Mouse (Mus musculus) granulocyte monocyte progenitor cell, adult 5-6 weeks (primary cell): Measurements from ENCODE around the gene Hist1h4a. TPM values are rescaled to one million over a fixed set of nuclear protein-coding genes. Genes with fewer than 3 reads are reported as not detected.

ENCODE experiments used
- ATAC-seq: replicated peaks from 2 replicates; pipeline ENCODE4 v1.8.0; 2016; ENCODE audit warnings: mild to moderate bottlenecking, moderate TSS enrichment, inconsistent platforms; ENCODE audit not compliant: poor library complexity, severe bottlenecking
- total RNA-seq, 2 experiments: library from RNA; stranded (forward) in 1 of 2; stranded (reverse) in 1 of 2; fragments of 200-712, 200-1000 nt in 1 of 2; fragments of >200 nt in 1 of 2; fragmentation: Nextera tagmentation in 1 of 2; gene quantifications; 2 replicates each; pipeline ENCODE4 v1.2.3; 2014 to 2017

The Hist1h4a gene
- total RNA-seq, 2 experiments from 2014 or later = 9.3 to 657 TPM

- ATAC-seq = no peak
Measured at GRCm38 (mm10) chr13:23717176-23717575, 43.9 kb downstream of the Hist1h4a start.

GRCm38 (mm10) chr13:23716261-23717042 is 44.6 kb downstream of the Hist1h4a start:
- ATAC-seq = peak; percentile 57

Other genes starting within 250 kb of the Hist1h4a start
Only the 30 nearest of the 37 such genes appear.
- gene Hist1h1d, start 208.0 kb downstream of the Hist1h4a start, total RNA-seq (2014; fragmentation: Nextera tagmentation) = 13.1 and 13.2 TPM in 2 replicates
- gene Hist1h1d, start 208.0 kb downstream of the Hist1h4a start, total RNA-seq (2017) = 109 and 113 TPM in 2 replicates
- 27.2 and 37.9 TPM in 2 replicates for gene Hist1h3e, start 198.9 kb downstream of the Hist1h4a start, total RNA-seq (2014; fragmentation: Nextera tagmentation)
- 218 and 293 TPM in 2 replicates for gene Hist1h3e, start 198.9 kb downstream of the Hist1h4a start, total RNA-seq (2017)
- gene Hist1h2ae, start 190.0 kb downstream of the Hist1h4a start, total RNA-seq (2014; fragmentation: Nextera tagmentation) = 5.5 and 7.4 TPM in 2 replicates
- gene Hist1h2ae, start 190.0 kb downstream of the Hist1h4a start, total RNA-seq (2017) = 405 and 464 TPM in 2 replicates
- gene Hist1h2bg, start 189.8 kb downstream of the Hist1h4a start, total RNA-seq (2014; fragmentation: Nextera tagmentation) = 160 and 268 TPM in 2 replicates
- gene Hist1h2bg, start 189.8 kb downstream of the Hist1h4a start, total RNA-seq (2017) = 1,365 and 1,429 TPM in 2 replicates
- gene Hist1h2bf, start 187.0 kb downstream of the Hist1h4a start, total RNA-seq (2014; fragmentation: Nextera tagmentation) = 148 and 188 TPM in 2 replicates
- 453 and 461 TPM in 2 replicates for gene Hist1h2bf, start 187.0 kb downstream of the Hist1h4a start, total RNA-seq (2017)
- gene Hist1h2ad, start 186.8 kb downstream of the Hist1h4a start, total RNA-seq (2014; fragmentation: Nextera tagmentation) = not detected in 2 replicates
- 685 and 1,721 TPM in 2 replicates for gene Hist1h2ad, start 186.8 kb downstream of the Hist1h4a start, total RNA-seq (2017)
- gene Hist1h3d, start 185.5 kb downstream of the Hist1h4a start, total RNA-seq (2014; fragmentation: Nextera tagmentation) = 52.8 and 62.0 TPM in 2 replicates
- 83.5 and 136 TPM in 2 replicates for gene Hist1h3d, start 185.5 kb downstream of the Hist1h4a start, total RNA-seq (2017)
- 116 and 278 TPM in 2 replicates for gene Hist1h4d, start 179.6 kb downstream of the Hist1h4a start, total RNA-seq (2014; fragmentation: Nextera tagmentation)
- 929 and 1,118 TPM in 2 replicates for gene Hist1h4d, start 179.6 kb downstream of the Hist1h4a start, total RNA-seq (2017)
- gene Hist1h2be, start 140.1 kb downstream of the Hist1h4a start, total RNA-seq (2014; fragmentation: Nextera tagmentation) = 16.4 and 17.5 TPM in 2 replicates
- gene Hist1h2be, start 140.1 kb downstream of the Hist1h4a start, total RNA-seq (2017) = 82.4 and 146 TPM in 2 replicates
- 111 and 199 TPM in 2 replicates for gene Hist1h1e, start 138.7 kb downstream of the Hist1h4a start, total RNA-seq (2014; fragmentation: Nextera tagmentation)
- gene Hist1h1e, start 138.7 kb downstream of the Hist1h4a start, total RNA-seq (2017) = 255 and 282 TPM in 2 replicates
- 2.4 and 4.1 TPM in 2 replicates for gene Hist1h2ac, start 77.3 kb downstream of the Hist1h4a start, total RNA-seq (2014; fragmentation: Nextera tagmentation)
- 173 TPM in 2 replicates for gene Hist1h2ac, start 77.3 kb downstream of the Hist1h4a start, total RNA-seq (2017)
- gene Hist1h2bc, start 77.0 kb downstream of the Hist1h4a start, total RNA-seq (2014; fragmentation: Nextera tagmentation) = 57.7 and 70.7 TPM in 2 replicates
- gene Hist1h2bc, start 77.0 kb downstream of the Hist1h4a start, total RNA-seq (2017) = 274 and 374 TPM in 2 replicates
- not detected in 2 replicates for gene Hist1h1t, start 65.4 kb downstream of the Hist1h4a start, total RNA-seq (2014; fragmentation: Nextera tagmentation)
- 1.0 TPM in 1 of 2 replicates, not detected in the other for gene Hist1h1t, start 65.4 kb downstream of the Hist1h4a start, total RNA-seq (2017)
- gene Hist1h4c, start 62.8 kb downstream of the Hist1h4a start, total RNA-seq (2014; fragmentation: Nextera tagmentation) = 14.3 and 82.6 TPM in 2 replicates
- 308 and 366 TPM in 2 replicates for gene Hist1h4c, start 62.8 kb downstream of the Hist1h4a start, total RNA-seq (2017)
- 7.9 and 19.9 TPM in 2 replicates for gene Hfe, start 50.4 kb downstream of the Hist1h4a start, total RNA-seq (2014; fragmentation: Nextera tagmentation)
- gene Hfe, start 50.4 kb downstream of the Hist1h4a start, total RNA-seq (2017) = 7.6 and 9.7 TPM in 2 replicates
- 61.8 and 110 TPM in 2 replicates for gene Hist1h1c, start 22.4 kb downstream of the Hist1h4a start, total RNA-seq (2014; fragmentation: Nextera tagmentation)
- gene Hist1h1c, start 22.4 kb downstream of the Hist1h4a start, total RNA-seq (2017) = 737 and 810 TPM in 2 replicates
- 24.5 and 38.0 TPM in 2 replicates for gene Hist1h3c, start 15.6 kb downstream of the Hist1h4a start, total RNA-seq (2014; fragmentation: Nextera tagmentation)
- gene Hist1h3c, start 15.6 kb downstream of the Hist1h4a start, total RNA-seq (2017) = 507 and 886 TPM in 2 replicates
- 155 and 176 TPM in 2 replicates for gene Hist1h2bb, start 14.5 kb downstream of the Hist1h4a start, total RNA-seq (2014; fragmentation: Nextera tagmentation)
- 3,446 and 3,529 TPM in 2 replicates for gene Hist1h2bb, start 14.5 kb downstream of the Hist1h4a start, total RNA-seq (2017)
- 9.2 and 31.4 TPM in 2 replicates for gene Hist1h2ab, start 10.1 kb downstream of the Hist1h4a start, total RNA-seq (2014; fragmentation: Nextera tagmentation)
- gene Hist1h2ab, start 10.1 kb downstream of the Hist1h4a start, total RNA-seq (2017) = 1,996 and 2,074 TPM in 2 replicates
- gene Hist1h3b, start 9.0 kb downstream of the Hist1h4a start, total RNA-seq (2014; fragmentation: Nextera tagmentation) = 92.5 and 158 TPM in 2 replicates
- 628 and 657 TPM in 2 replicates for gene Hist1h3b, start 9.0 kb downstream of the Hist1h4a start, total RNA-seq (2017)
- gene Hist1h4b, start 4.2 kb downstream of the Hist1h4a start, total RNA-seq (2014; fragmentation: Nextera tagmentation) = 70.4 and 87.8 TPM in 2 replicates
- gene Hist1h4b, start 4.2 kb downstream of the Hist1h4a start, total RNA-seq (2017) = 487 and 745 TPM in 2 replicates
- 33.7 and 64.5 TPM in 2 replicates for gene Hist1h3a, start 1.2 kb upstream of the Hist1h4a start, total RNA-seq (2014; fragmentation: Nextera tagmentation)
- 287 and 376 TPM in 2 replicates for gene Hist1h3a, start 1.2 kb upstream of the Hist1h4a start, total RNA-seq (2017)
- 143 and 207 TPM in 2 replicates for gene Hist1h1a, start 2.4 kb upstream of the Hist1h4a start, total RNA-seq (2014; fragmentation: Nextera tagmentation)
- 1,974 and 2,146 TPM in 2 replicates for gene Hist1h1a, start 2.4 kb upstream of the Hist1h4a start, total RNA-seq (2017)
- gene Trim38, start 8.7 kb upstream of the Hist1h4a start, total RNA-seq (2014; fragmentation: Nextera tagmentation) = not detected in 2 replicates
- gene Trim38, start 8.7 kb upstream of the Hist1h4a start, total RNA-seq (2017) = not detected in 2 replicates
- not detected in 2 replicates for gene Slc17a2, start 45.8 kb upstream of the Hist1h4a start, total RNA-seq (2014; fragmentation: Nextera tagmentation)
- gene Slc17a2, start 45.8 kb upstream of the Hist1h4a start, total RNA-seq (2017) = not detected in 2 replicates
- gene Slc17a3, start 78.2 kb upstream of the Hist1h4a start, total RNA-seq (2014; fragmentation: Nextera tagmentation) = not detected in 2 replicates
- gene Slc17a3, start 78.2 kb upstream of the Hist1h4a start, total RNA-seq (2017) = not detected in 2 replicates
- gene Slc17a1, start 106.5 kb upstream of the Hist1h4a start, total RNA-seq (2014; fragmentation: Nextera tagmentation) = not detected in 2 replicates
- not detected in 2 replicates for gene Slc17a1, start 106.5 kb upstream of the Hist1h4a start, total RNA-seq (2017)
- not detected in 2 replicates for gene Slc17a4, start 153.8 kb upstream of the Hist1h4a start, total RNA-seq (2014; fragmentation: Nextera tagmentation)
- not detected in 2 replicates for gene Slc17a4, start 153.8 kb upstream of the Hist1h4a start, total RNA-seq (2017)
- gene Hist1h2ba, start 172.9 kb upstream of the Hist1h4a start, total RNA-seq (2014; fragmentation: Nextera tagmentation) = not detected in 2 replicates
- gene Hist1h2ba, start 172.9 kb upstream of the Hist1h4a start, total RNA-seq (2017) = not detected in 2 replicates
- gene Hist1h2aa, start 173.2 kb upstream of the Hist1h4a start, total RNA-seq (2014; fragmentation: Nextera tagmentation) = not detected in 2 replicates
- gene Hist1h2aa, start 173.2 kb upstream of the Hist1h4a start, total RNA-seq (2017) = not detected in 2 replicates